Mouse (Mus musculus) cerebellum, adult 2 months (tissue): Measurements from ENCODE around the gene Alk.

ENCODE experiments used
- CTCF ChIP-seq: fragments of 200-500 bp; IDR thresholded peaks from 2 replicates; pipeline ENCODE4 v1.5.1; 2011; ENCODE audit warnings: low read depth, mild to moderate bottlenecking, control low read depth, low read length, moderate library complexity, borderline replicate concordance; ENCODE audit not compliant: insufficient read depth
- POLR2A ChIP-seq: fragments of 200-500 bp; IDR thresholded peaks from 2 replicates; pipeline ENCODE4 v1.6.1; 2011; ENCODE audit warnings: low read length, control low read depth, borderline replicate concordance; ENCODE audit not compliant: insufficient read depth

- TF ChIP-seq CTCF, result no peak
- TF ChIP-seq POLR2A, result no peak
Measured at GRCm38 (mm10) chr17:72274205-72274604, 330.2 kb downstream of the Alk start.
